Mouse (Mus musculus): ENCODE data around the gene Myl10.
A peak's percentile ranks its signal among the peaks of the same experiment; 100 is the strongest.
"Not testable (repeated sequence)": the region's sequence is repeated elsewhere in the genome, so short reads cannot be mapped to it uniquely, and the experiment has no call there.

Myl10 gene

GRCm38 (mm10) chr5:136692784-136693183, at the start of gene Myl10:
Myl10 (plus strand) TSS chr5:136693146.
- DNase-seq (ENCODE audit: low spot score) = no peak

GRCm38 (mm10) chr5:136646731-136647328, 46.1 kb upstream of the Myl10 start:
- no peak for DNase-seq (ENCODE audit: low spot score)

- no peak for DNase-seq (ENCODE audit: low spot score)
Measured at GRCm38 (mm10) chr5:136649071-136649470, 43.9 kb upstream of the Myl10 start.

GRCm38 (mm10) chr5:136649655-136650054, 43.3 kb upstream of the Myl10 start:
- no peak for DNase-seq (ENCODE audit: low spot score)

GRCm38 (mm10) chr5:136654481-136654880, 38.5 kb upstream of the Myl10 start:
- no peak for DNase-seq (ENCODE audit: low spot score)

- no peak for DNase-seq (ENCODE audit: low spot score)
Measured at GRCm38 (mm10) chr5:136656830-136657395, 36.0 kb upstream of the Myl10 start.

GRCm38 (mm10) chr5:136660721-136661120, 32.2 kb upstream of the Myl10 start:
- DNase-seq (ENCODE audit: low spot score) = not testable (repeated sequence)

GRCm38 (mm10) chr5:136662281-136662680, 30.7 kb upstream of the Myl10 start:
- no peak for DNase-seq (ENCODE audit: low spot score)

GRCm38 (mm10) chr5:136662822-136663221, 30.1 kb upstream of the Myl10 start:
- DNase-seq (ENCODE audit: low spot score) = no peak

GRCm38 (mm10) chr5:136664497-136664896, 28.4 kb upstream of the Myl10 start:
- DNase-seq (ENCODE audit: low spot score) = peak; percentile 45

GRCm38 (mm10) chr5:136676315-136677030, 16.5 kb upstream of the Myl10 start:
- no peak for DNase-seq (ENCODE audit: low spot score)

- DNase-seq (ENCODE audit: low spot score) = no peak
Measured at GRCm38 (mm10) chr5:136678840-136679348, 14.1 kb upstream of the Myl10 start.

GRCm38 (mm10) chr5:136686349-136686748, 6.6 kb upstream of the Myl10 start:
- no peak for DNase-seq (ENCODE audit: low spot score)

- DNase-seq (ENCODE audit: low spot score) = no peak
Measured at GRCm38 (mm10) chr5:136687561-136687960, 5.4 kb upstream of the Myl10 start.

- no peak for DNase-seq (ENCODE audit: low spot score)
Measured at GRCm38 (mm10) chr5:136688841-136689240, 4.1 kb upstream of the Myl10 start.

- no peak for DNase-seq (ENCODE audit: low spot score)
Measured at GRCm38 (mm10) chr5:136691170-136691569, 1.8 kb upstream of the Myl10 start.

GRCm38 (mm10) chr5:136693418-136693817, 472 bp downstream of the Myl10 start:
- DNase-seq (ENCODE audit: low spot score) = no peak

- no peak for DNase-seq (ENCODE audit: low spot score)
Measured at GRCm38 (mm10) chr5:136694976-136695375, 2.0 kb downstream of the Myl10 start.

- no peak for DNase-seq (ENCODE audit: low spot score)
Measured at GRCm38 (mm10) chr5:136696516-136696915, 3.6 kb downstream of the Myl10 start.

- no peak for DNase-seq (ENCODE audit: low spot score)
Measured at GRCm38 (mm10) chr5:136697618-136698017, 4.7 kb downstream of the Myl10 start.

- no peak for DNase-seq (ENCODE audit: low spot score)
Measured at GRCm38 (mm10) chr5:136702159-136702725, 9.3 kb downstream of the Myl10 start.

GRCm38 (mm10) chr5:136703751-136704150, 10.8 kb downstream of the Myl10 start:
- peak; percentile 20 for DNase-seq (ENCODE audit: low spot score)

GRCm38 (mm10) chr5:136704151-136704550, 11.2 kb downstream of the Myl10 start:
- no peak for DNase-seq (ENCODE audit: low spot score)
